Mouse (Mus musculus) erythroblast, embryonic 14.5 days (primary cell): ENCODE data around the gene Igf2r. TPM values are rescaled to one million over a fixed set of nuclear protein-coding genes. Genes with fewer than 3 reads are reported as not detected.

ENCODE experiments used
- H3K27me3 ChIP-seq: 2 replicates; pipeline ENCODE4 v1.6.1; 2012; ENCODE audit warnings: inconsistent platforms; ENCODE audit not compliant: control insufficient read depth
- H3K36me3 ChIP-seq: 2 replicates; pipeline ENCODE4 v1.6.1; 2012; ENCODE audit warnings: mild to moderate bottlenecking, inconsistent platforms; ENCODE audit not compliant: control insufficient read depth
- H3K4me1 ChIP-seq: 2 replicates; pipeline ENCODE4 v1.6.1; 2012; ENCODE audit warnings: inconsistent platforms; ENCODE audit not compliant: control insufficient read depth
- H3K4me3 ChIP-seq: replicated peaks from 2 replicates; pipeline ENCODE3; 2012; ENCODE audit warnings: moderate library complexity, mild to moderate bottlenecking, inconsistent platforms
- H3K9me3 ChIP-seq: 2 replicates; pipeline ENCODE4 v1.6.1; 2012; ENCODE audit warnings: low read length, inconsistent platforms, mixed read lengths; ENCODE audit not compliant: control insufficient read depth
- GATA1 ChIP-seq: IDR thresholded peaks from 2 replicates; pipeline ENCODE4 v1.6.1; 2012; ENCODE audit warnings: low read length, inconsistent platforms, mixed read lengths
- TAL1 ChIP-seq: IDR thresholded peaks from 3 replicates; pipeline ENCODE4 v1.6.1; 2012; ENCODE audit warnings: low read length, inconsistent platforms, mixed read lengths
- polyA plus RNA-seq: library from polyadenylated mRNA; stranded (reverse); fragments of >175 nt; gene quantifications from 2 replicates; pipeline ENCODE4 v1.2.3, GENCODE M21; 2012

Igf2r gene
- polyA plus RNA-seq, 1 experiment: 0.26 TPM

DNA sequence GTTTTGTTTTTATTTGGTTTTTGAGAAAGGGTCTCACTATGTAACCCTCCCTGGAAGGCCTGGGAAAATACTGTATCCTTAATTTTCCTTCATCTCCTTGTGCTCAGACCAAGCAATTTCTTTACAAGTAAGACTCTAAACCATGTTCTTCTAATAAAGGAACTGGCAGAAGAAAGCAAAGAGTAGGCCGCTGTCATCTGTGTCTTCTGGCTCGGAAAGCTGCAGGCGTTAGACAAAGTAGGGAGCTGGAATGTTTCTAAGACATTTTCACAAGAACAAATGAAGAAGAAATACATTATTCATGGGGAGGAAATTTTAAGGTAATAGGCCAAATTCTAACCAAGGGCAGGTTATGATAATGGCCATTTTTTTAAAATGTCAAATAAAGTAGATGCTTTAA, 115.4 kb downstream of the Igf2r start:
- H3K4me1 ChIP-seq: no peaks in the 10 kb centered on the region
- H3K36me3 ChIP-seq: no peaks in the 10 kb centered on the region
- no peak overlapping the region for H3K4me3 ChIP-seq
- TF ChIP-seq TAL1: no peak
- no peak for TF ChIP-seq GATA1
- no peaks in the 10 kb centered on the region for H3K27me3 ChIP-seq
- H3K9me3 ChIP-seq: no peaks in the 10 kb centered on the region

DNA sequence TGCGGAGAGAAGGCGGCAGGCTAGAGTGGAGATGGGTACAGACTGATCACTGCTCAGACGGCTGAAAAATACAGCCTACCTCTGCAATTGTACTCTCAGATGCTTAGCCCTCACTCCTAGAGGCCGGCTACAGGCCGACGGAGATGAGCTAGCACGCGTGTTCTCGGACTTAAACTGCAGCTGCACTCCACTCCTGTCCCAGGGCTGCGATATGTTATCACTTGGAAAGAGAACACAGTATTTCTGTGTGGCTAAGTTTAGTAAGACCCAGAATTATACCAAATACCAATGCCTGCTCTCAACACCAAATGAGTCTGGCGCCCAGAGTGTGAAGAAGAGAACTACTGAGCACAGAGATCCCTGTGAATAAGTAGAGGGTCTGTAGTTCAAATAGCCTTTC, 116.9 kb downstream of the Igf2r start:
- Histone ChIP-seq H3K27me3 (no peaks in the 10 kb centered on the region), H3K4me1 (no peaks in the 10 kb centered on the region), H3K9me3 (no peaks in the 10 kb centered on the region), H3K4me3 (no peak overlapping the region), H3K36me3 (no peaks in the 10 kb centered on the region)
- TF ChIP-seq TAL1 (no peak), GATA1 (no peak)

DNA sequence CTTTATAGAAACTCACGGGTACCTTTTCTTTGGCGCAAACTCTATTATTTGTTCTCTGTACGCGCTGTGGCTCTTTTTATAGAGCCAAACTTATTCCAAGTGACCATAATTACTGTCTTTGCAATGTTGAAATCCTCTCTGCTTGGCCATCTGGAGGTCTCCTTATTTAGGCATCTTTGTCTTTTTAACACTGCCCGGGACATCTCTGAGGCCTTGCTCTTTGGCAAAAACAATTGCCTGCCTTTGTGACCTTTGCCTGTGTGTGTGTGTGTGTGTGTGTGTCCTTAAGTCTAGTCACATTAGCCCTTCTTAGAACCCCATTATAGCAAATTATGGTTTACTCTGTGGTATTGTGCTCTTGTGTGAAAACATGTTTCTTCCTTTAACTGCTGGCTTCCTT, 124.0 kb downstream of the Igf2r start:
- Histone ChIP-seq H3K27me3 (no peaks in the 10 kb centered on the region), H3K9me3 (no peaks in the 10 kb centered on the region), H3K36me3 (no peaks in the 10 kb centered on the region), H3K4me3 (no peak overlapping the region), H3K4me1 (no peaks in the 10 kb centered on the region)
- TF ChIP-seq GATA1 (no peak), TAL1 (no peak)

DNA sequence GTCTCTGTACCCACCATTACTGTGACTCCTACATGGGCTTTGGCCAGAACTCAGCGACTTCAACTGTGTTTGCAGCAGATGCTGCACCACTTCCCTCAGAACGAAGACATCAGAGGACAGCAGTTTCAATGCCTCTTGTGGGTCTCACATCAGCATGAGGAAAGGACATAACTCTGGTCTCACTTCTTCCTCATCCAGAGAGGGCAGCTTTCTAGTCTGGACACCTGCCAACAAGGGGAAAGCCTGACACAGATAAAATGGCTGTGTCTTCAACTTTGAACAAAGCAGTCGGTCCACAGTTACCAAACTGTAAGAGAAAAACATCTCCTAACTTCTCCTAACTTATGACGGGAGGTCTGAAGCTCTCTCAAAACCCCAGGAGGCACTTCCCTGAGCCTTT, 128.4 kb downstream of the Igf2r start:
- TF ChIP-seq TAL1: no peak
- TF ChIP-seq GATA1: no peak
- no peak overlapping the region for H3K4me3 ChIP-seq
- H3K27me3 ChIP-seq: no peaks in the 10 kb centered on the region; the same call in 1 of the 2 replicates
- peaks cover 5% of the 10 kb centered on the region for H3K9me3 ChIP-seq
- no peaks in the 10 kb centered on the region for H3K36me3 ChIP-seq
- H3K4me1 ChIP-seq: no peaks in the 10 kb centered on the region

DNA sequence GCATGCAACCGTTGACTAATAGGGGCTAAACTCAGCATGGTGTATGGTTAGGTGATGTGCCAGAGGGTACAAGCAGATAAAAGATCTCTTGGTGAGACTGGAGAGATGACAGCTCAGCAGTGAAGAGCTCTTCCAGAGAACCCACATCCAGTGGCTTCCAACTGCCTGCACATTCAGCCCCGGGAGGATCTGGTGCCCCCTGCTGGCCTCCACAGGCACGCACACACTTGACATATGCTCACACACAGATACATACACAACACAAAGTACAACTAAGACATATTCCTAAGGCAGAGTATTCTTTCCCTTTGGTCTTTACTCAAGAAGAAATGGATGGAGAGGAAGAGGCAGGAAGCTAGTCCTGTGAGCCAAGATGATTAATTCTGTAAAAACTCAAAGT, 129.9 kb downstream of the Igf2r start:
- TF ChIP-seq TAL1: no peak
- TF ChIP-seq GATA1: no peak
- Histone ChIP-seq H3K4me3 (no peak overlapping the region), H3K9me3 (peaks cover 5% of the 10 kb centered on the region), H3K27me3 (no peaks in the 10 kb centered on the region; the same call in 1 of the 2 replicates), H3K4me1 (no peaks in the 10 kb centered on the region), H3K36me3 (no peaks in the 10 kb centered on the region)

DNA sequence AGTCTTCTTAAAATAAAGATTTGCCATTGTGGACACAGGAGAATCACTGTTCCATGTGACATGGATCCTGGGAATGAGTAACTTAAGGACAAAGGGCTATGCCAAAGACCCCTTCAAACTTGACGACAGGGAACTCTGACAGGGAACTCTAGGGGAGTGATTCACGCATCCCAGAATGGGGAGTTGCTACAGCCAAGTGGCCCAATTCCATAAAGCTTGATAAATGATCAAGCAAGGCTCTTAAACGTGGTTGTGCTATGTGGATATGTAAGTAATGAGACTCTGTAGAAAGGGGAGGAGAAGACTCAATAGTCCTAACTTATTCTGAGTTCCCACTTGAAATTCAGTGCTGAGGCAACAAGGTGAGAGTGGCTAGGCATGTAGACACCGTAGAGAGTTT, 134.7 kb downstream of the Igf2r start:
- H3K27me3 ChIP-seq: no peaks in the 10 kb centered on the region; the same call in 1 of the 2 replicates
- TF ChIP-seq TAL1 (no peak), GATA1 (no peak)
- peaks cover 5% of the 10 kb centered on the region for H3K9me3 ChIP-seq
- H3K4me3 ChIP-seq: no peak overlapping the region
- no peaks in the 10 kb centered on the region for H3K4me1 ChIP-seq
- no peaks in the 10 kb centered on the region for H3K36me3 ChIP-seq

Other genes starting within 250 kb of the Igf2r start
- not detected in 2 replicates for gene Slc22a2, start 185.5 kb downstream of the Igf2r start, polyA plus RNA-seq
- gene Slc22a1, start 93.8 kb downstream of the Igf2r start, polyA plus RNA-seq: not detected in 2 replicates
- not detected in 2 replicates for gene Mas1, start 98.5 kb upstream of the Igf2r start, polyA plus RNA-seq
- not detected in 2 replicates for gene Mrgprh, start 106.4 kb upstream of the Igf2r start, polyA plus RNA-seq
- 0.02 and 0.06 TPM in 2 replicates for gene Pnldc1, start 140.6 kb upstream of the Igf2r start, polyA plus RNA-seq
- 2.7 and 2.9 TPM in 2 replicates for gene Tcp1, start 146.0 kb upstream of the Igf2r start, polyA plus RNA-seq
- gene Mrpl18, start 146.7 kb upstream of the Igf2r start, polyA plus RNA-seq: 3.9 and 6.6 TPM in 2 replicates
- gene Acat3, start 170.9 kb upstream of the Igf2r start, polyA plus RNA-seq: 0.18 TPM in 1 of 2 replicates, not detected in the other
- gene Acat2, start 191.1 kb upstream of the Igf2r start, polyA plus RNA-seq: 0.38 and 0.69 TPM in 2 replicates
- 0.81 and 0.91 TPM in 2 replicates for gene Wtap, start 224.5 kb upstream of the Igf2r start, polyA plus RNA-seq
- gene Sod2, start 237.2 kb upstream of the Igf2r start, polyA plus RNA-seq: 30.9 and 38.6 TPM in 2 replicates